Mouse (Mus musculus): ENCODE data around the gene Suclg2. TPM values are rescaled to one million over a fixed set of nuclear protein-coding genes. Genes with fewer than 3 reads are reported as not detected.

The Suclg2 gene
- polyA plus RNA-seq, 1 experiment = 11.5 TPM

GRCm38 (mm10) chr6:95500771-95501170 lies 217.8 kb downstream of the Suclg2 start:
- DNase-seq (ENCODE audit: low read depth) = no peak
- TF ChIP-seq POLR2A (IDR thresholded peaks at IDR 0.05; ENCODE audit: borderline replicate concordance, extremely low read depth, insufficient read depth, insufficient read length, poor library complexity, severe bottlenecking) (no peak), CTCF (IDR thresholded peaks at IDR 0.05; ENCODE audit: borderline replicate concordance, extremely low read depth, insufficient read depth, insufficient read length) (no peak)

- TF ChIP-seq CTCF (IDR thresholded peaks at IDR 0.05; ENCODE audit: borderline replicate concordance, extremely low read depth, insufficient read depth, insufficient read length) = no peak
- no peak for DNase-seq (ENCODE audit: low read depth)
These were observed 219.0 kb downstream of the Suclg2 start for GRCm38 (mm10) chr6:95499639-95500038.

GRCm38 (mm10) chr6:95492216-95492956 lies 226.2 kb downstream of the Suclg2 start:
- peak; percentile 49 for DNase-seq (ENCODE audit: low read depth)
- TF ChIP-seq POLR2A (IDR thresholded peaks at IDR 0.05; ENCODE audit: borderline replicate concordance, extremely low read depth, insufficient read depth, insufficient read length, poor library complexity, severe bottlenecking) (no peak), CTCF (IDR thresholded peaks at IDR 0.05; ENCODE audit: borderline replicate concordance, extremely low read depth, insufficient read depth, insufficient read length) (no peak)

- no peak for DNase-seq (ENCODE audit: low read depth)
- no peak for TF ChIP-seq CTCF (IDR thresholded peaks at IDR 0.05; ENCODE audit: borderline replicate concordance, extremely low read depth, insufficient read depth, insufficient read length)
- no peak for TF ChIP-seq POLR2A (IDR thresholded peaks at IDR 0.05; ENCODE audit: borderline replicate concordance, extremely low read depth, insufficient read depth, insufficient read length, poor library complexity, severe bottlenecking)
These were observed 227.6 kb downstream of the Suclg2 start for GRCm38 (mm10) chr6:95491043-95491442.

- TF ChIP-seq POLR2A (IDR thresholded peaks at IDR 0.05; ENCODE audit: borderline replicate concordance, extremely low read depth, insufficient read depth, insufficient read length, poor library complexity, severe bottlenecking) (no peak), CTCF (IDR thresholded peaks at IDR 0.05; ENCODE audit: borderline replicate concordance, extremely low read depth, insufficient read depth, insufficient read length) (no peak)
- no peak for DNase-seq (ENCODE audit: low read depth)
These were observed 232.8 kb downstream of the Suclg2 start for GRCm38 (mm10) chr6:95485791-95486190.

GRCm38 (mm10) chr6:95484183-95484818 lies 234.3 kb downstream of the Suclg2 start:
- TF ChIP-seq POLR2A (IDR thresholded peaks at IDR 0.05; ENCODE audit: borderline replicate concordance, extremely low read depth, insufficient read depth, insufficient read length, poor library complexity, severe bottlenecking) = no peak
- peak; percentile 69; the same call in 1 of the 2 replicates for TF ChIP-seq CTCF (IDR thresholded peaks at IDR 0.05; ENCODE audit: borderline replicate concordance, extremely low read depth, insufficient read depth, insufficient read length)
- DNase-seq (ENCODE audit: low read depth) = peak; percentile 90

GRCm38 (mm10) chr6:95483686-95484085 lies 234.9 kb downstream of the Suclg2 start:
- DNase-seq (ENCODE audit: low read depth) = no peak
- TF ChIP-seq CTCF (IDR thresholded peaks at IDR 0.05; ENCODE audit: borderline replicate concordance, extremely low read depth, insufficient read depth, insufficient read length) (no peak), POLR2A (IDR thresholded peaks at IDR 0.05; ENCODE audit: borderline replicate concordance, extremely low read depth, insufficient read depth, insufficient read length, poor library complexity, severe bottlenecking) (no peak)

GRCm38 (mm10) chr6:95483127-95483526 lies 235.5 kb downstream of the Suclg2 start:
- TF ChIP-seq CTCF (IDR thresholded peaks at IDR 0.05; ENCODE audit: borderline replicate concordance, extremely low read depth, insufficient read depth, insufficient read length) = no peak
- DNase-seq (ENCODE audit: low read depth) = peak; percentile 24

- DNase-seq (ENCODE audit: low read depth) = no peak
- TF ChIP-seq CTCF (IDR thresholded peaks at IDR 0.05; ENCODE audit: borderline replicate concordance, extremely low read depth, insufficient read depth, insufficient read length) (no peak), POLR2A (IDR thresholded peaks at IDR 0.05; ENCODE audit: borderline replicate concordance, extremely low read depth, insufficient read depth, insufficient read length, poor library complexity, severe bottlenecking) (no peak)
These were observed 238.8 kb downstream of the Suclg2 start for GRCm38 (mm10) chr6:95479801-95480200.

GRCm38 (mm10) chr6:95469521-95469920 lies 249.1 kb downstream of the Suclg2 start:
- TF ChIP-seq POLR2A (IDR thresholded peaks at IDR 0.05; ENCODE audit: borderline replicate concordance, extremely low read depth, insufficient read depth, insufficient read length, poor library complexity, severe bottlenecking) (no peak), CTCF (IDR thresholded peaks at IDR 0.05; ENCODE audit: borderline replicate concordance, extremely low read depth, insufficient read depth, insufficient read length) (no peak)
- DNase-seq (ENCODE audit: low read depth) = peak; percentile 88

GRCm38 (mm10) chr6:95465322-95465721 lies 253.3 kb downstream of the Suclg2 start:
- DNase-seq (ENCODE audit: low read depth) = no peak
- no peak for TF ChIP-seq CTCF (IDR thresholded peaks at IDR 0.05; ENCODE audit: borderline replicate concordance, extremely low read depth, insufficient read depth, insufficient read length)
- TF ChIP-seq POLR2A (IDR thresholded peaks at IDR 0.05; ENCODE audit: borderline replicate concordance, extremely low read depth, insufficient read depth, insufficient read length, poor library complexity, severe bottlenecking) = no peak

- DNase-seq (ENCODE audit: low read depth) = no peak
- no peak for TF ChIP-seq CTCF (IDR thresholded peaks at IDR 0.05; ENCODE audit: borderline replicate concordance, extremely low read depth, insufficient read depth, insufficient read length)
- TF ChIP-seq POLR2A (IDR thresholded peaks at IDR 0.05; ENCODE audit: borderline replicate concordance, extremely low read depth, insufficient read depth, insufficient read length, poor library complexity, severe bottlenecking) = no peak
These were observed 259.2 kb downstream of the Suclg2 start for GRCm38 (mm10) chr6:95459372-95459771.
